Mouse (Mus musculus): Measurements from ENCODE around the gene Bsx.
A peak's percentile ranks its signal among the peaks of the same experiment; 100 is the strongest.

The Bsx gene

DNA sequence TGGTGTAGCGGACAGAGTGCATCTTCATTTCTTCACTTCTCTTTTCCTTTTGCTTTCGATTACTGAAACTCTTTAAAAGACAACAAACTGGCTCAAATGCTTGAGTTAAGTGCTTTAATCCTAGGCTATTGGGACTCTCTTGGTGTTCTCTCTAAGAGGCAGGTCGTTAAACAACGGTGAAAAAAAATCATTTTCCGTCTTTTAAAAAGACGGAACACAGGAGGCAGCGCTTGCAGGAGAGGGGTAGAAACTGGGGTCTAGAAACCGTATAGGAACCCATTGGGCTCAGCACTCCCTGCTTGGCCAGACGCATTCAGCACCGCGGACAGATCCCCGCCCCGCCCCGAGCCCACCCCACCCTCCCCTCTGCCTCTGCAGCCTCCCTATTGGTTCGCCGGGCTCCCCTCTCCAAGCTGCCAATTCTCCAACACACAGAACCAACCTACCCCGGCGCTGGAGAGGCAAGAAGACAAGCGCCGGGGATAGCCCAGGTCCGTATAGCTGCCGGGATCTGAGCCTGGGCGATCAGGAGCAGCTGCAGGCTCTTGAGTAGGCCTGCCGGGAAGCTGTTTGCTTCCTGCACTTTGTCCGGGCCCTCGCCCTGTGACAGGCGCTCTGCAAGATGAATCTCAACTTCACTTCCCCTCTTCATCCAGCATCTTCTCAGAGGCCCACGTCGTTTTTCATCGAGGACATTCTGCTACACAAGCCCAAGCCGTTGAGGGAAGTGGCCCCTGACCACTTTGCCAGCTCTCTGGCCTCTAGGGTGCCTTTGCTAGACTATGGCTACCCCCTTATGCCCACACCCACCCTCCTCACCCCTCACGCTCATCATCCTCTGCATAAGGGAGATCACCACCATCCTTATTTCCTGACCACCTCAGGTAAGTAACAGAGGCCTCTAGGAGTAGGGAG, at the start of gene Bsx:
Bsx (plus strand) TSS at position 572 of the 915 bp plus-strand sequence.
- no peak for DNase-seq (ENCODE audit: low read depth in 2 of 2, low spot score in 2 of 2)

DNA sequence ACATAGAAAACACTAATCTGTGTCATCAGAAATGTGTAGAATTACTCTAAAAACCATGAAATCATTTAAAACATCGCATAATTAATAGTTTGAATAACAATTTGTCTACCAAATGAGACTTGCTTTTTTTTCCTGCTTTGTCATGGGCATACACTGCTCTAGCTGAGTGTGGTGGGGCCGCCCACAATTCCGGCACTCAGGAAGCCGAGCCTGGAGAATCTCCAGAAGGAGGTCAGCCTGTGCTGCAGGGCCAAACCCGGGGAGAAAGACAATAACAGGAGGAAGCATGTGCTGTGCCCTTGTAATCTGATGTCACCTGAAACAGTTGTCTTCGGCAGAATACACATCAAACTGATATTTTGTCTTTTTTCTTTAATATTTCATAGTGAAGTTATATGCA, 48.3 kb upstream of the Bsx start:
- DNase-seq (ENCODE audit: low read depth in 2 of 2, low spot score in 2 of 2), result no peak

DNA sequence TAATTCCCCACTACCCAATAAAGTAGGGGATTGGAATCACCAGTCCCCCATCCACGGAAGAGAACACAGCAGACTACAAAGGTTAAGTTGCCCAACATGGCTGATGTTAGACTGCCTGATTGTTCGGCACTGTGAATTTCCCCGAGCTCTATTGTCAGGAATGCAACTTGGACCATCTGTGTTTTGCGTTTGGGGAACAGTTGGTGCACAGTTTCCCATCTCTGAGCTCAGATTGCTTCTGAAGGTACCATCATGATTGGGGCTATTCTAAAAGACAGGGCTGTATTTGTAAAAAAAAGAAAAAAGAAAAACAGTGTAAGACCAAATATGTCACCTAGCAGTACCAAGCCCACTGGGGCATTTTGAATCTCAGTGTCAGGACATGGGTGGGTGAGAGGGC, 46.6 kb upstream of the Bsx start:
- DNase-seq (ENCODE audit: low read depth in 2 of 2, low spot score in 2 of 2), result no peak

DNA sequence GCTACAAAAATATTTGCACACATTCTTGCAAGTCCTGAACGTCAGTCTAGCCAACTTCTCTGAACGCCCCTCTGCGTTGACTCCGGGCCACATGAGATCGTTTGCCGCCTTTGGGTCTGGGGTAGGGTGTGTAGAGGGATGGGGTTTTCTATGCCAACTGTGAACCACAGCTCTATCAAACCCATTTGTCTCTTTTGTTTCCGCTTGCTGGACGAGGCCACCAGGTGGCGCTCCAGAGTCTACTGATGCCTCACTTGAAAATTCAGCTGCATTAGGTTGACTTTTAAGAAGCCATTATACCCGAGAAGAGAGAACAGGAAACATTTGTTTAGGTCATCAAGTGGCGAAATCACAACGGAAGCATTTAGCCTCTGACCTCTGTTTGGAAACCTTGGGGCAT, 39.4 kb upstream of the Bsx start:
- peak; percentile 58 to 71 for DNase-seq (ENCODE audit: low read depth in 2 of 2, low spot score in 2 of 2)

DNA sequence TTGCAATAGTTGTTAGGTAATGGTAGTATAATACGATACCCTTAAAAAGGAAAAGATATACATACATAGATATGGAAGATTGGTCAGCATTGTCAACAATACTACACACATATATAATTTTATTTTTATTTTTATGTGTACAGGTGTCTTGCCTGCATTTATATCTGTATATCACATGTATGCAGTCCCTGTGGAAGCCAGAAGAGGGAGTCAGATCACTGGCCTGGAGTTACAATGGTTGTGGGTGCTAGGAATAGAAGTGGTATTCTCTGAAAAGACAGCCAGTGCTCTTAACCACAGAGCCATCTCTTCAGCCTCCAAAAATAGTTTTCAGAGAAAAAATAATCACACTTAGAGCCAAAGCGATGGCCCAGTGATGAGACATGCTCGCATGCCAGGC, 37.2 kb upstream of the Bsx start:
- DNase-seq (ENCODE audit: low read depth in 2 of 2, low spot score in 2 of 2), result no peak

DNA sequence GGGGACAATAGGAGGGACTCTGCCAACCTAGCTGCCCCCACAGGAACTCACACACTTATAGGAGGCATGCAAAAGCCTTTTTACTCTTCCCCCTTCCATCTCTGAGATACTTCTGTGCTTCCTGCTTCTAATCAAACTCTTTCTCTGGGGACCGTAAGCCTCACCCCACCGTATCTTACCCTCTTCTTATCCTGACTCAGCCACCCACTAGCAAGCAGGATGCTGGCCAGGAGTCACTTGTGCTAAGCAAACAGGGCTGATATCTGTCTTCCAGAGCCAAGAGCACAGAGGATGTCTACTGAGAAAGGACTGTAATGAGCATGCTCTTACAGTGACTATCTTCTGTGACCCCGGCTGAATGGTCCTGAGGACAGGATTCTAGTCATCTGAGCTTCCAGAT, 34.3 kb upstream of the Bsx start:
- DNase-seq (ENCODE audit: low read depth in 2 of 2, low spot score in 2 of 2), result no peak

DNA sequence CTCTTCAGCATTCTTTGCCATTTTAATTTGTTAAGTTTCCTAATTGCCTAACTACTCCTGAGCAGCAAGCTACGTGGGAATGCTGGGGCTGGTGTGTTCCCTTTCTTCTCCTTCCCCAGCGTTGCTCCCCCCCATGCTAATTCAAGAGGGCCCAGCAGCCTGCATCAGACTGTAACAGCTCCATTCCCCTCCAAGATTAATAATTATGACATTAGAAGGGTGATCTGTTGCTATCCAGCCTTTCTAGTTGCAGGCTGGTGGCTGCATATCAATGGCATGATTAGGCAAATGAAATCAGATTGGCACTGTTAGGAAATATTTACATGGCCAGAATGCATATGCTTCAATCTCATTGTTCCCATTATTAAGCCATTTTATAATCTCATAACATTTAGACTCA, 22.4 kb upstream of the Bsx start:
- no peak for DNase-seq (ENCODE audit: low read depth in 2 of 2, low spot score in 2 of 2)

DNA sequence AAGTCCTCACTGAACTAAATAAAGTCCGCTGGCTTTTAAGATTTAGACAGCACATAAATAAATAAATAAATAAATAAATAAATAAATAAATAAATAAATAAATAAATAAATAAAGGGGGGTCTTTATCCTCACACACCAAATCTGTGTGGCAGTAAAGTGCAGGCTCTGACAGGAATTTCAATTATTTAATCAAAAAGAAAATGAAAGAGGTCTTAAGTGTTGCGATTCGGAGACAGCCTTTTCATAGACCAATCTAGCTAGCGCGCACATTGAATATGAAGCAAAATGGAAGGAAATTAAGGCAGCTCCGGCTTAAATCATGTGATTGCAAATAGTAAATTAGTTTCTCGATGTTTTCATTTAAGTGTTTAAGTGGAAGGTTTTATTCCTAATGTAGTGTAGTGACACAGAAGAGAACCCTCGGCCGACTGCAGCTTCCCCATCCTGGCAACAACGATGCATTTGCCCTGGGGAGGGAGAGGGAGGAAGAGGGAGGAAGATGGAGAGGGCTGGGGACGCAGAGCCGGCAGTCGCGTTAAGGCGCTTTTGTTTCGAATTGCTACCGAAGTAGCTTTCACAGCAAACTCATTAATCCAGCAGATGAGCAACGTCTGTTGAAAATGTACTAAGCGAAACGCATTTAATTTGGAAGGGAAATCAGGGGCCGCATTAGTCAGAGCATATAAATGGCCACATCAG, 15.3 kb upstream of the Bsx start:
- DNase-seq (ENCODE audit: low read depth in 2 of 2, low spot score in 2 of 2), result no peak

DNA sequence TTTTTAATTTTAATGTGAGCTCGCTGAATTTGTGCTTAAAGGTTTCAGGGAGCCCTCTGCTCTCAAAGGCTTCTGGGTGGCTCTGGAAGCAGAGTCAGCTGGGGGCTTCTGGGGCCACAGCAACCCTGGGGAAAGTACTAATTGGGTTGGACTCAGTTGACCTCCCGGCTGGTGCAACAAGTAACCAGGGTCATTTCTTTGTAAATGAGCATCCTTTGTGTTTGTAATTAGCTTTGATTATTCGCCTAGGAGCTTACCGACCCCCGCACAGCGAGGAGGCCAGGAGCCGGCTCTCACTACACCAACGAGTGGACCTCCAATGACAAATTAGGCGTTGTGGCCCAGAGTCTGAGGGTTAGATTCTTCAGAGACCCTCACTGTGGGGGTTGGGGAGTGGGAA, 14.7 kb upstream of the Bsx start:
- no peak for DNase-seq (ENCODE audit: low read depth in 2 of 2, low spot score in 2 of 2)

DNA sequence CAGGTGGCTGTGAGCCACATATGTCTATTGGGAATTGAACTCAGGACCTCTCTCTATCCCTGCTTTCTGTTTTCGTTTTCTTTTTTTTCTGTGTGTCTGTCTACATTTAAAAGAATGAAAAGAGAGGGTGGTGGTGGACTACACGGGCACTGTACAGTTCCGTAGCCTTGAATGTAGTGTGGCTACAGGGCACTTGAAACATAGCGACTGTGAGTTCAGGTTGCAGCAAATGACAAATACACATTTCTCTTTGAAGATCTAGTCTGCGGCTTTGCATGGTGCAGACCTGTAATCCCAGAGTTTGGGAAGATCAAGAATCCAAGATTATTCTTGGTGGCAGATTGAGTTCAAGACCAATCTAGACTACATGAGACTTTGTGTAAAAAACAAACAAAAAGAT, 3.6 kb upstream of the Bsx start:
- no peak for DNase-seq (ENCODE audit: low read depth in 2 of 2, low spot score in 2 of 2)

DNA sequence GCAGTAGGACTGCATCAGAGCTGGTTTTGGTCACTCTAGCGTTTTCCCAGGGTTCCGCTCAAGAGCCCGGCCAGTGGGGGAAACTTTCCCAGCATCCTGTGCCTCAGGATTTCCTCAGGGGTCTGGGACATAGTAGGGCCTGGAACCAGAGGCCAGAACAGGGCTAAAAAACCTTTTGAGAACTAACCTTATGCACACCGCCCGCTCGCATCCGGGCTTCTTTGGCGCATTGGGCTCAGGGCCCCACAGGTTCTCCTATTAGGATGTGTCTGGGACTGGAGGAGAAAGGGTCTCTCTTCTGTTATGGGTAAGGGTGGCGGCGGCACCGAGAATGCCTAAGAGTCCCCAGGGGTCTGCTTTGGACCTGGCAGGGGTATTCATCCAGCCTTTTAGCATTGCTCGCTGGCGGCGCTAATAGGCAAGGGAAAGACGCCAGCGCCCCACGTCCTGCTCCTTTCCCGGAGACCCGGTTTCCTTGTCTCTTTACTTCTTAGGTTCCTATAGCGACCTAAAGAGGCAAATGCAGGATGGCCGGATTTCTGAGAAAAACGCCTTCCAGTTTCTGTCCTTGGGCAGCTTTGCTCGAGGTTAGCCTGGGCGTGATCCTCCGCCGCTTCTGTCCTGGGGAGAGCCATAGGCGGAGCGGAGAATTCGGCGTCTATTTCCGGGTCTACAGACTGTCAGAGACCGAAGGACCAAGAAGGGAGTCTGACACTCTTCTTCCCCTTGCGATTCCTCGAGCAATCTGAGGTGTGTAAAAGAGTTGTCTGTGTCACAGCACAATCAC, 2.4 kb upstream of the Bsx start:
- DNase-seq (ENCODE audit: low read depth in 2 of 2, low spot score in 2 of 2), result no peak

DNA sequence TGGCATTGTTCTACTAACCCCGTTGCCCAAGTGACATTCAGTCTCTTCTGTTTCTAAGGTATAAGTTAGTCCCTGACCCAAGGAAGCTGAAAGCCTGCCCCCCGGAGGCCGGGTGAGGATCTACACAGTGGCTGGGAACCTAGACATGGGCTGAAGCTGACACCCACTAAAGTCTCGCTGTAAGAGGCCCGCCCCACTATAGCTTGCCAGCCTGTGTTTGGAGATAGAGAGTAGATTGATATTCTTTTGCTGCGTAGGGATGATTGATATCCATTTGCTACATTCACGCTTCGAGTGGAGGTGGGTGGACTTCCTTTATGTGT, 1.8 kb upstream of the Bsx start:
- DNase-seq (ENCODE audit: low read depth in 2 of 2, low spot score in 2 of 2), result peak in 1 of 2 experiments; percentile 25

DNA sequence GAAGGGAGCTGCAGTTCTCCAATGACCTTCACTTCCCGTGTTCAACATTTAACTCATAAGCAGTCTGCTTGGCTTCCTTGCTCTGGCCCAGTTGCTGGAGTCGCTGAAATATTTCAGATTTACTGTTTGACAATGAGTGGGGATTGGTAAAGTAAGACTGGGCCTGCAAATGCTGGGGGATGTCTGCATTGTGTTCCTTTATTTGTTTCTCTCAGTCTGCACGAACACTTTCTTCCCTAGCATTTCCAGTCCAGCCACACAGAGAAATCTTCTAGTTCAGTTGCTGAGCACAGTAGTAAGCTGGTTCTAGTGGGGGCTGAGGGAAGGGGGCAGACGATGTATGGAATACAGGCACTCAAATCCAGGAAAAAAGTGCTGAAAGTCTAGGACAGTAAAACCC, 1.0 kb downstream of the Bsx start:
- no peak for DNase-seq (ENCODE audit: low read depth in 2 of 2, low spot score in 2 of 2)

DNA sequence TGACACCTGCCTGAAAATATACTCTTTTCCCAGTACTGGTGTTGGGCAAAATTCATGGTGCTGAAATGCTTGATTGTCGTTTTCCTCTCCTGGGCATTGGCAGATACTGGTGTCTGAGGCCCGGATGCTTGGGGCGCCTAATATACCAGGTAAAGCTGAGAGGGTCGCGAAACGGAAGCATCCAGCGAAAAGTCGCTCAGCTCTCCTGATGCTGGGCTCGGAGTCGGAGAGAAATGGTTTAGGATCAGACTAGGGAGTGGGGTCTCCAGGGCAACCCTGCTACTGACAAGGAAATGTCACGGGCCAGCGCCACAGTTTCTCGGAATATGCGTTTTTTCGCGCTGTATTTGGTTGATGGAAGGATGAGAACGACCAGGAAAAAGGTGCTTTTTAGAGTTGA, 1.5 kb downstream of the Bsx start:
- no peak for DNase-seq (ENCODE audit: low read depth in 2 of 2, low spot score in 2 of 2)

DNA sequence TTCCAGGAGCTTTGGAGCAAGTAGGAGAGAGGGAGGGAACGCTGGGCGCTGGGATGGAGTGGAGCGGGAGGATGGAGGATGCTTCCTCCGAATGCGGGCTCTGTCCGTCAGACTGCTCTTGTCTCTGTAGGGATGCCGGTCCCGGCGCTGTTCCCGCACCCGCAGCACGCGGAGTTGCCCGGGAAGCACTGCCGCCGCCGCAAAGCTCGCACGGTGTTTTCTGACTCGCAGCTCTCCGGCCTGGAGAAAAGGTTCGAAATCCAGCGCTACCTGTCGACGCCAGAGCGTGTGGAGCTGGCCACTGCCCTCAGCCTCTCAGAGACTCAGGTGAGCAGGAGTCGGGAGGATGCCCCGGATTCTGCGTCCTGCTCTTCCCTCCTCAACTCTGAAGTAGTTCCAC, 2.2 kb downstream of the Bsx start:
- DNase-seq (ENCODE audit: low read depth in 2 of 2, low spot score in 2 of 2), result no peak

DNA sequence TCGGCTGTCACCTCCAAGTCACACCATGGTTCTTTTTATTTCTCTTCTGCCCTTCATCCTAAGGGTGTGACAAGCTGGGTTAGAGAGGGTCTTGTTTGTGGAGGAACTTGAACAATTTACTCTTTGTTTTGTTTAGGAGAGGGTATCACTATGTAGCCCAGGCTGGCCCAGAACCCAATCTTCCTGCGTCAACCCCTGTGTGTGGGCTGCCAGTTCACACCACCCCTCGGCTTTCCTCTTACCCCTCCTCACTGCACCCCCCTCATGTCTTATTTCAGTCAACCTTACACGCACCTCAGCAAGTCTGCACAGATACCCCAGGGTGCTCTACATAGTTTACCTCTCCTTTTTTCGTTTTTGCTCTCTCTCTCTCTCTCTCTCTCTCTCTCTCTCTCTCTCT, 2.8 kb downstream of the Bsx start:
- no peak for DNase-seq (ENCODE audit: low read depth in 2 of 2, low spot score in 2 of 2)

DNA sequence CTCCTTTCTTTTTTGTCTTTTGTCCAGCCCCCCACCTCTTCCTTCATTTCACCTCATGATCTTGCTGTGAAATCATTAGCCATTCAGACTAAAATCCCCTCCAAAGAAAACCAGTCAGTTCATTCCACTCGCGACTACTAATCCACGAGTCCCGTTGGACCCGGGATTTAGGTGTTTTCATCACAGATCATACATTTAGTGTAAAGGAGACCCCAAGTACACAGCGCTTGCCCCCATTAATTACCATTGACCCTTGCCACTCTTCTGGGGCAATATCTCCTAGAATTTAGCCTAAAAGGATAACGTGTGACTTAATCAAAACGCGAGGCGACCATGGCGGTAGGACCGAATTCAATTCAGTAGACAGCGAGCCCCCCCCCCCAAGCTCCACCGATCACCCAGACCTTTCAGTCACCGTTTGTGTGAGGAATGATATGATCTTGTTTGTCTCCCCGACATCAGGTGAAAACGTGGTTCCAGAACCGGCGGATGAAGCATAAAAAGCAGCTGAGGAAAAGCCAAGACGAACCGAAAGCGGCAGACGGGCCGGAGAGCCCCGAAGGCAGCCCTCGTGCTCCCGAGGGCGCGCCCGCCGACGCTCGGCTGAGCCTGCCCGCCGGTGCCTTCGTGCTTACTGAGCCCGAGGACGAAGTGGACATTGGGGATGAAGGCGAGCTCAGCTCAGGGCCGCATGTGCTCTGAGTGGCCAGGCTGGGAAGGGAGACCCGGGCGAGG, 3.4 kb downstream of the Bsx start:
- DNase-seq (ENCODE audit: low read depth in 2 of 2, low spot score in 2 of 2), result no peak

DNA sequence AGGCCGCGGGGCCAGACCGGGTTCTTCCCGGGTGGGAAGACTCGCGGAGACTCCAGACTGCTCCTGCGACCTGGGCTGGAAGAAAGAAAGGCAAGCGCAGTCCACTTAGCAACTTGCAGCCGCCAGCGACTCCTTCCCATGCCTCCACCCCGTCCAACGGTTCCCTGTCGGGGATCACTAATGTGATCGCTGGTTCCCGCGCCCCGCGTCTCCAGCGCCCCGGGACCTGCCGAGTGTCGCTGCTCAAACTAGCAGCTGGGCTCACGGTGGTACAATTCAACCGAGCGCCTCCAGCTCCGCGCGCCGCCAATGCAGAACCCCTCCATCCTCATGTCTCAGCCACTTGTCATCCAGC, 3.9 kb downstream of the Bsx start:
- no peak for DNase-seq (ENCODE audit: low read depth in 2 of 2, low spot score in 2 of 2)

DNA sequence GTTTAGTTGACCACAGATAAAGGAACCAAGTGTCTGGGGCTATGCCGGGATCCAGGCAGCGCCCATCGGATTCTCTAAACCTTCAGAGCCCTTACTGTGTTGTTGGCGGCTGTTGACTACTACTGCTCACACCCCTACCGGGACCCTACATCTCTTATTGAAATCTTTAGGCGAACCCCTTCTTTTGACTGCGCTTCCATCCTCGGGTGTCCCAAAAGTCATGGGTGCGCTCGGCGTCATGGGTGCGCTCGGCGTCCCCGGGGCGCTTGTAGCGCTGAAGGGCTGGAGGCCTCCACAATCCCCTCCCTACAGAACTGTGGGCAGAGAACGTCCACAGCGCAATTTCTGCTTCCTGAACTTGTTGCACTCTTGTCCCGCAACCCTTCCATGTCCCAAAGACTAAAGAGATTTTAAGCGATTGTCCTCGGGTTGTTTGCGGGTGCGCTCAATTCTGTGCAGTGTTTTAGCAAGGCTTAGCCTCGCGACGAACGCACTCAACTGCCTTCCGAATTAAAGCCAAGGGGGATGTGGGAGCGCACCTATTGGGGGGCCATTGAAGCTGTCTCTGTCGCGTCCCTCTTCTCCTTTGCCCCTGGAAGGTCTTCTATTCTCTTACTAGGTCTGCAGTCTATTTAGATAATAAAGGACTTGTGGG, 4.5 kb downstream of the Bsx start:
- DNase-seq (ENCODE audit: low read depth in 2 of 2, low spot score in 2 of 2), result no peak

DNA sequence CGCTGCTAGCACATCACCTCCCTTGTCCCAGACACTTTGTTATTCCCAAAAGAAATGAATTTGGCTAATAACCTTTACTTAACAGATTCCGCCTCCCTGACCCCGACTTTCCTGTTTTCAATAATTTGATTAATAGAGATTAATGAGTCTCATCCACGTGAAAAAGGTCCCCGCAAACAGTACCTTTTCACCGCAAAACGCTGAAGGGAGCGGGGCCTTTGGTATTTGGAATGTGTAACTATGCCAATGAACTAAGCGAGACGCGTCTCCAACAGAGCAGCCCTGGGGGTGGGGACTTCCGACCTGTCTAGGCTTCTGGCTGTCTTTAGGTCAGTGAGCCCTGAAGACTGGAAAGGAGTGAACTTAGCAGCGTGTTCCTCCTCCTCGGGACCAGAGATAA, 5.1 kb downstream of the Bsx start:
- DNase-seq (ENCODE audit: low read depth in 2 of 2, low spot score in 2 of 2), result no peak

DNA sequence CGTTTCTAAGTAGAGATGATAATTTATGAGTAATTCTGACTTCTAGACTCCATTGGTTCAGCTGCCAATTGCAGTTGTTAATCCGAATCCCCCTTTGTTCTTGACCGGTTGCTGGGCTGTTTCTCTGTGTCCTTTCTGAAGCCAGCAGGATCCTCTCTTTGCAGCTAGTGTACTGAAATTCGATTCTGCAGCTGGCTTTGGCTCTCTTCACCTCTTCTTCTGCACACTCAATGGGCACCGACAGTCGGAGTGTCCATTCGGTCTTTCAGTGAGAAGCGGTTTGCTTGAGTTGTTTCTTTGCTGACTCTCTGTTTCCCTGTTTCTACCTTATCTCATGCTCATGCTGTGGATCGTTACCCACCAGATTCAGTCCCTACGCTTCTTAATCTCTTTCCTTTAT, 11.7 kb downstream of the Bsx start:
- no peak for DNase-seq (ENCODE audit: low read depth in 2 of 2, low spot score in 2 of 2)
